In the genomic region with DNA sequence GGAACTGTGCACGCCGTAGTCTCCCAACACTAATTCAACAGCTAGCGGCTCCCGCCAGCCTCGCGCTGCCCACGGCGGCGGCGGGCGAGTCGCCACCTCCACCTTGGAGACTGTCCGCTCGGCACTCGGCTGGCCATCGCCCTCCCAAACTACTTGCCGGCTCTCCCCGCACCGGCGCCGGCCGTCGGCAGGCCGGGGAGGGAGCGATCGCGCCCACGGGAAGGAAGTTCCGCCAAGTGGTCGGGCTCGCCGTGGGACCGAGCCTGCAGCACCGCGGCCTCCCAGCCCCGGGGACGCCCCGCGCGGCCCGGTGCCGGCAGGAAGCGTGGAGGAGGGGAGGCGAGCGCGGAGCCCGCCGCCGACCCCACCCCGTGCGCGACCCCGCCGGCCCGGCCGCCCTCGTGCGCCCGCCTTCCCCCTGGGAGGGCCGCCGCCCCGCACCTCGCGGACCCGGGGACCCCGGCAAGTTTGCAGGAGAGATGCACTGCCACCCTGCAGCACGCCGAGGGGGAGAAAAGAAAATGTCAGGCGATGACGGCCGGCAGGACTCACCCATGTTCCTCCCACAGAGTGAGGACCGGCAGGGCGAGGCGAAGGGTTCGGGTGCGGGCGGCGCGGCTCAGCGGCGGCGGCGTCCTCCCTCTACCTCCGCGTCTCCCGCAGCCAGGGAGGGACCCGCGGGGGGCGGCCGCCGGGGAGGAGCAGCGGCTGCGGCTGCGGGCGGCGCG, we compare ENCODE assay signal across 7 mouse cellular contexts. TPM values are rescaled to one million over a fixed set of nuclear protein-coding genes. Genes with fewer than 3 reads are reported as not detected.
DNase-seq lines count a peak whose midpoint lies in the region; ATAC-seq lines count a peak whose summit lies in the region.

TSS of gene Rap1gds1 (minus strand) at position 718 of the 728 bp plus-strand sequence.

- peak within 1 kb of the TSS; percentile 99 for H3K27ac ChIP-seq in intestine, embryonic 16.5 days (ENCODE audit: low read length)
- peak within 1 kb of the TSS; percentile 95 for H3K27ac ChIP-seq in midbrain, embryonic 11.5 days (ENCODE audit: low read depth, low read length)

- WGBS in intestine, embryonic 16.5 days: under 1% methylated on average over 70 of the region's 97 CpGs
- whole genome bisulfite sequencing in midbrain, embryonic 11.5 days: under 1% methylated on average over 69 of the region's 97 CpGs

- intact Hi-C loops in left cerebral cortex, postnatal 4 days (cut with DNase I): loop anchor here (10.0 kb wide), 2 partner anchors 120 to 330 kb away; partner anchors contain the start of gene Tspan5

- H3K9ac ChIP-seq in intestine, embryonic 16.5 days (ENCODE audit: low read depth, low read length): peak within 1 kb of the TSS; percentile 92
- peak within 1 kb of the TSS; percentile 86 for H3K9ac ChIP-seq in midbrain, embryonic 11.5 days (ENCODE audit: low read length)

- H3K4me3 ChIP-seq in intestine, embryonic 16.5 days (ENCODE audit: low read length): peak within 1 kb of the TSS; percentile 98
- H3K4me3 ChIP-seq in midbrain, embryonic 11.5 days (ENCODE audit: low read depth, low read length): peak within 1 kb of the TSS; percentile 88

- H3K36me3 ChIP-seq in intestine, embryonic 16.5 days (ENCODE audit: control insufficient read depth, insufficient read depth, low read length): no peaks in the 10 kb centered on the region
- H3K36me3 ChIP-seq in midbrain, embryonic 11.5 days (ENCODE audit: control insufficient read depth, insufficient read depth, low read length): no peaks in the 10 kb centered on the region

- H3K4me2 ChIP-seq in intestine, embryonic 16.5 days (ENCODE audit: low read depth, low read length): peak within 1 kb of the TSS; percentile 92
- peak within 1 kb of the TSS; percentile 85 for H3K4me2 ChIP-seq in midbrain, embryonic 11.5 days

- peak; percentile 45 for DNase-seq in adrenal gland, adult 8-10 months
- peak; percentile 38 for DNase-seq in embryo, embryonic 11.5 days (ENCODE audit: low read depth, low spot score)
- peak; percentile 46 to 65 for DNase-seq in gastrocnemius, postnatal 4 days (ENCODE audit: low spot score in 2 of 2)
- DNase-seq in left cerebral cortex, postnatal 4 days: peak; percentile 62
- peak; percentile 95 for DNase-seq in midbrain, embryonic 11.5 days (ENCODE audit: low spot score, missing footprints)
- DNase-seq in right cerebral cortex, postnatal 4 days: peak; percentile 72

- peak; percentile 67 for ATAC-seq in intestine, embryonic 16.5 days
- ATAC-seq in midbrain, embryonic 11.5 days (ENCODE audit: low FRiP score): peak; percentile 71

- H3K9me3 ChIP-seq in intestine, embryonic 16.5 days (ENCODE audit: control insufficient read depth, low read length): no peaks in the 10 kb centered on the region
- no peaks in the 10 kb centered on the region for H3K9me3 ChIP-seq in midbrain, embryonic 11.5 days (ENCODE audit: control insufficient read depth, low read length)

- no peaks in the 10 kb centered on the region for H3K4me1 ChIP-seq in intestine, embryonic 16.5 days (ENCODE audit: control insufficient read depth, insufficient read depth, low read length)
- peaks cover 3% of the 10 kb centered on the region; the same call in 1 of the 2 replicates for H3K4me1 ChIP-seq in midbrain, embryonic 11.5 days (ENCODE audit: control insufficient read depth, insufficient read depth, low read length)

- no peaks in the 10 kb centered on the region for H3K27me3 ChIP-seq in intestine, embryonic 16.5 days (replicated peaks; ENCODE audit: control insufficient read depth, insufficient read depth, low read length)
- H3K27me3 ChIP-seq in midbrain, embryonic 11.5 days (ENCODE audit: control insufficient read depth, insufficient read depth, low read length): no peaks in the 10 kb centered on the region

RNA-seq across cellular contexts. Expression of gene Rap1gds1, which starts in this region (rescaled TPM):
- 10 to 100 TPM; 51.3 to 59.7 (median 56.5) TPM for total RNA-seq in adrenal gland, adult 8-10 months (2022)
- 10 to 100 TPM; 33.7 to 41.3 TPM for total RNA-seq in gastrocnemius, postnatal 4 days (2021)
- 42.6 and 44.4 TPM in 2 replicates for polyA plus RNA-seq in intestine, embryonic 16.5 days (2015; fragmentation: Nextera tagmentation; extraction: Ambion mirVana)
- total RNA-seq in left cerebral cortex, postnatal 4 days (2021): 100 to 1,000 TPM; 165 to 170 TPM
- polyA plus RNA-seq in midbrain, embryonic 11.5 days (2014; fragmentation: Nextera tagmentation; extraction: Ambion mirVana): 61.0 and 63.3 TPM in 2 replicates

Comparison
In these comparisons a context has a peak if more than half of its experiments do, and no peak if none do; other contexts are left out.
1. Peak in every context shown above with its lines: DNase-seq, ATAC-seq, H3K4me3 ChIP-seq and H3K27ac ChIP-seq.
2. DNase-seq: peak in every context shown above with its lines; median percentile 95 in midbrain, embryonic 11.5 days; 72 in right cerebral cortex, postnatal 4 days; 62 in left cerebral cortex, postnatal 4 days; 56 in gastrocnemius, postnatal 4 days; 45 in adrenal gland, adult 8-10 months; 38 in embryo, embryonic 11.5 days.